ENCODE assay signal across 20 mouse cellular contexts in genomic region chr5:108458706-108459105, GRCm38 (mm10). TPM values are rescaled to one million over a fixed set of nuclear protein-coding genes. Genes with fewer than 3 reads are reported as not detected.
DNase-seq lines count a peak whose midpoint lies in the region; ATAC-seq and TF ChIP-seq lines count a peak whose summit lies in the region.
"Had no signal": no experiment of that assay in that cellular context is flagged by ENCODE, and none has a peak within 500 bp of the region (broad histone marks: within the 10 kb centered on the region; RNA-seq: fewer than 3 reads in every experiment).

No protein-coding gene starts in this region.

- H3K4me2 ChIP-seq in midbrain, embryonic 11.5 days: no peak overlapping the region
- H3K4me2 ChIP-seq in midbrain, embryonic 15.5 days: no peak overlapping the region
- no peak overlapping the region for H3K4me2 ChIP-seq in hindbrain, embryonic 14.5 days (replicated peaks)
- H3K4me2 ChIP-seq: forebrain, embryonic 13.5 days; heart, embryonic 11.5 days; heart, embryonic 15.5 days; hindbrain, embryonic 15.5 days had no signal

- TF ChIP-seq EP300 in MEL (IDR thresholded peaks at IDR 0.05; ENCODE audit: low read depth in 1 of 2, low read length in 2 of 2): no peak

- H3K27me3 ChIP-seq in midbrain, embryonic 11.5 days (ENCODE audit: control insufficient read depth, insufficient read depth, low read length): no peaks in the 10 kb centered on the region
- H3K27me3 ChIP-seq in midbrain, embryonic 15.5 days (replicated peaks): peaks cover 6% of the 10 kb centered on the region
- H3K27me3 ChIP-seq in MEL (ENCODE audit: control insufficient read depth in 1 of 2, insufficient read depth in 2 of 2, low read length in 2 of 2): no peaks in the 10 kb centered on the region
- H3K27me3 ChIP-seq in hindbrain, embryonic 14.5 days (ENCODE audit: control insufficient read depth, insufficient read depth, low read length): peaks cover 13% of the 10 kb centered on the region
- H3K27me3 ChIP-seq: heart, embryonic 15.5 days had no signal

- peak; percentile 56 for DNase-seq in midbrain, embryonic 11.5 days (ENCODE audit: low spot score, missing footprints)
- DNase-seq in MEL (ENCODE audit: low read depth, low spot score): peak; percentile 24
- peak; percentile 75 for DNase-seq in thymus, postnatal 0 days (ENCODE audit: low spot score)
- peak; percentile 34 to 54 for DNase-seq in thymus, postnatal 36 days
- DNase-seq in hindbrain, embryonic 14.5 days (ENCODE audit: low spot score): no peak
- DNase-seq in ovary, adult 18-20 months (ENCODE audit: low spot score): no peak
- DNase-seq: adrenal gland, postnatal 14 days; cerebellum, adult 11-12 months; cerebellum, adult 9-11 months; cerebellum, postnatal 36 days; forebrain, postnatal 0 days; gastrocnemius, postnatal 14 days; heart, postnatal 14 days had no signal

- TF ChIP-seq CTCF in MEL (IDR thresholded peaks at IDR 0.05 in 2 of 3, conservative IDR thresholded peaks at IDR 0.05 in 1 of 3; ENCODE audit: control insufficient read depth in 1 of 3, insufficient read depth in 1 of 3, low read depth in 2 of 3, low read length in 3 of 3, poor library complexity in 1 of 3, severe bottlenecking in 1 of 3): no peak

- no peak overlapping the region for H3K4me3 ChIP-seq in midbrain, embryonic 11.5 days (ENCODE audit: low read depth, low read length)
- H3K4me3 ChIP-seq in midbrain, embryonic 15.5 days: no peak overlapping the region
- no peak overlapping the region for H3K4me3 ChIP-seq in MEL (ENCODE audit: control insufficient read depth in 1 of 2, insufficient read depth in 1 of 2, low read depth in 2 of 2, low read length in 2 of 2)
- no peak overlapping the region for H3K4me3 ChIP-seq in hindbrain, embryonic 14.5 days (replicated peaks; ENCODE audit: low read length)
- H3K4me3 ChIP-seq: embryonic facial prominence, embryonic 10.5 days; forebrain, embryonic 13.5 days; heart, embryonic 15.5 days; hindbrain, embryonic 10.5 days; hindbrain, embryonic 15.5 days had no signal

- peaks cover 23% of the 10 kb centered on the region for H3K4me1 ChIP-seq in midbrain, embryonic 11.5 days (ENCODE audit: control insufficient read depth, insufficient read depth, low read length)
- H3K4me1 ChIP-seq in midbrain, embryonic 15.5 days: peaks cover 23% of the 10 kb centered on the region
- peaks cover 13 to 26% of the 10 kb centered on the region in 2 experiments for H3K4me1 ChIP-seq in MEL (ENCODE audit: control insufficient read depth in 1 of 2, insufficient read depth in 2 of 2, low read length in 2 of 2)
- H3K4me1 ChIP-seq in hindbrain, embryonic 14.5 days (replicated peaks; ENCODE audit: control insufficient read depth, insufficient read depth, low read length): peaks cover 18% of the 10 kb centered on the region

- peaks cover 25% of the 10 kb centered on the region for H3K79me2 ChIP-seq in MEL (ENCODE audit: control insufficient read depth, insufficient read depth, low read length, poor library complexity)

- H3K27ac ChIP-seq in midbrain, embryonic 11.5 days (ENCODE audit: low read depth, low read length): no peak overlapping the region
- H3K27ac ChIP-seq in midbrain, embryonic 15.5 days: no peak overlapping the region
- no peak overlapping the region for H3K27ac ChIP-seq in MEL (ENCODE audit: control insufficient read depth, low read depth, low read length)
- no peak overlapping the region for H3K27ac ChIP-seq in hindbrain, embryonic 14.5 days
- H3K27ac ChIP-seq: embryonic facial prominence, embryonic 10.5 days; forebrain, embryonic 13.5 days; heart, embryonic 15.5 days; hindbrain, embryonic 10.5 days; hindbrain, embryonic 15.5 days had no signal

- no peak for TF ChIP-seq RAD21 in MEL (IDR thresholded peaks at IDR 0.05; ENCODE audit: low read depth, low read length)

- no peaks in the 10 kb centered on the region for H3K9me3 ChIP-seq in midbrain, embryonic 11.5 days (ENCODE audit: control insufficient read depth, low read length)
- H3K9me3 ChIP-seq in midbrain, embryonic 15.5 days: no peaks in the 10 kb centered on the region
- no peaks in the 10 kb centered on the region for H3K9me3 ChIP-seq in MEL (replicated peaks; ENCODE audit: insufficient read depth, low read length)
- H3K9me3 ChIP-seq in hindbrain, embryonic 14.5 days (ENCODE audit: control insufficient read depth, low read length): no peaks in the 10 kb centered on the region
- H3K9me3 ChIP-seq: embryonic facial prominence, embryonic 10.5 days; forebrain, embryonic 13.5 days; heart, embryonic 15.5 days; hindbrain, embryonic 10.5 days; hindbrain, embryonic 15.5 days had no signal

- H3K9ac ChIP-seq in midbrain, embryonic 11.5 days (ENCODE audit: low read length): no peak overlapping the region
- H3K9ac ChIP-seq in midbrain, embryonic 15.5 days: no peak overlapping the region
- no peak overlapping the region for H3K9ac ChIP-seq in MEL (ENCODE audit: control insufficient read depth, low read depth, low read length, poor library complexity, severe bottlenecking)
- no peak overlapping the region for H3K9ac ChIP-seq in hindbrain, embryonic 14.5 days
- H3K9ac ChIP-seq: forebrain, embryonic 13.5 days; forebrain, postnatal 0 days; heart, embryonic 15.5 days; hindbrain, embryonic 15.5 days had no signal

- no peaks in the 10 kb centered on the region for H3K36me3 ChIP-seq in midbrain, embryonic 11.5 days (ENCODE audit: control insufficient read depth, insufficient read depth, low read length)
- H3K36me3 ChIP-seq in midbrain, embryonic 15.5 days (replicated peaks): no peaks in the 10 kb centered on the region
- H3K36me3 ChIP-seq in MEL (ENCODE audit: control insufficient read depth in 1 of 2, insufficient read depth in 2 of 2, low read length in 2 of 2): peaks cover 0 to 16% of the 10 kb centered on the region in 2 experiments; a peak in 2 of 4 replicates
- H3K36me3 ChIP-seq in hindbrain, embryonic 14.5 days (replicated peaks; ENCODE audit: control insufficient read depth, insufficient read depth): no peaks in the 10 kb centered on the region
- H3K36me3 ChIP-seq: embryonic facial prominence, embryonic 10.5 days; heart, embryonic 15.5 days; hindbrain, embryonic 10.5 days; hindbrain, embryonic 15.5 days had no signal

- ATAC-seq in midbrain, embryonic 11.5 days (ENCODE audit: low FRiP score): no peak
- no peak for ATAC-seq in midbrain, embryonic 15.5 days (replicated peaks)
- no peak for ATAC-seq in hindbrain, embryonic 14.5 days (ENCODE audit: low FRiP score)
- ATAC-seq: forebrain, embryonic 13.5 days; forebrain, postnatal 0 days had no signal

- no peak for TF ChIP-seq POLR2A in MEL (IDR thresholded peaks at IDR 0.05; ENCODE audit: control insufficient read depth in 1 of 2, insufficient read depth in 1 of 2, low read depth in 1 of 2, low read length in 2 of 2, poor library complexity in 1 of 2)

- WGBS in midbrain, embryonic 11.5 days: 81% methylated on average over 2 of the region's 2 CpGs
- 78% methylated on average over 2 of the region's 2 CpGs for WGBS in midbrain, embryonic 15.5 days
- 72% methylated on average over 2 of the region's 2 CpGs for WGBS in hindbrain, embryonic 14.5 days

TF ChIP-seq in MEL, 35 proteins besides CTCF, POLR2A, EP300 and RAD21:
- TF ChIP-seq SIN3A (IDR thresholded peaks at IDR 0.05; ENCODE audit: low read length) (no peak), ZNF384 (IDR thresholded peaks at IDR 0.05; ENCODE audit: low read depth, low read length) (no peak), MXI1 (IDR thresholded peaks at IDR 0.05; ENCODE audit: low read depth, low read length) (no peak), GATA1 (IDR thresholded peaks at IDR 0.05; ENCODE audit: low read depth, low read length) (no peak), TCF12 (IDR thresholded peaks at IDR 0.05; ENCODE audit: low read depth, low read length) (no peak), MAZ (IDR thresholded peaks at IDR 0.05; ENCODE audit: low read depth, low read length) (no peak), CHD2 (IDR thresholded peaks at IDR 0.05; ENCODE audit: low read length) (no peak), POLR2AphosphoS5 (IDR thresholded peaks at IDR 0.05; ENCODE audit: borderline replicate concordance, low read depth, low read length) (no peak), MAFK (IDR thresholded peaks at IDR 0.05; ENCODE audit: borderline replicate concordance, low read depth, low read length) (no peak), POLR2AphosphoS2 (IDR thresholded peaks at IDR 0.05; ENCODE audit: low read length) (no peak), KAT2A (conservative IDR thresholded peaks at IDR 0.05; ENCODE audit: low read depth, low read length) (no peak), E2F4 (IDR thresholded peaks at IDR 0.05; ENCODE audit: borderline replicate concordance, low read depth, low read length) (no peak)

RNA-seq across cellular contexts. Expression of gene Pcgf3, which starts 2.3 kb away (rescaled TPM):
- 29.2 and 34.0 TPM in 2 replicates for polyA plus RNA-seq in midbrain, embryonic 11.5 days (2014; fragmentation: Nextera tagmentation; extraction: Ambion mirVana)
- 24.6 and 32.2 TPM in 2 replicates for polyA plus RNA-seq in midbrain, embryonic 15.5 days (2015; fragmentation: Nextera tagmentation; extraction: Ambion mirVana)
- total RNA-seq in MEL (2012; rRNA removed): 7.3 and 7.4 TPM in 2 replicates
- polyA plus RNA-seq in MEL (2012; ENCODE audit: insufficient read depth in 1 of 2, insufficient read length in 2 of 2, low read depth in 1 of 2, low replicate concordance in 2 of 2, missing spikeins in 1 of 2): 10 to 100 TPM in 1 of 2 experiments, not detected in 1; 26.4 TPM
- 7.8 and 8.3 TPM in 2 replicates for polyA plus RNA-seq in thymus, postnatal 0 days (2015; fragmentation: Nextera tagmentation; extraction: Ambion mirVana)
- 31.2 and 33.4 TPM in 2 replicates for polyA plus RNA-seq in hindbrain, embryonic 14.5 days (2014; fragmentation: Nextera tagmentation; extraction: Ambion mirVana)

RNA-seq across cellular contexts. Expression of gene Mfsd7a, which starts 10.0 kb away (rescaled TPM):
- 0.18 TPM in 1 of 2 replicates, not detected in the other for polyA plus RNA-seq in midbrain, embryonic 11.5 days (2014; fragmentation: Nextera tagmentation; extraction: Ambion mirVana)
- polyA plus RNA-seq in midbrain, embryonic 15.5 days (2015; fragmentation: Nextera tagmentation; extraction: Ambion mirVana): 0.06 and 0.10 TPM in 2 replicates
- not detected in 2 replicates for total RNA-seq in MEL (2012; rRNA removed)
- polyA plus RNA-seq in MEL (2012; ENCODE audit: insufficient read depth in 1 of 2, insufficient read length in 2 of 2, low read depth in 1 of 2, low replicate concordance in 2 of 2, missing spikeins in 1 of 2): not detected
- 0.14 and 0.27 TPM in 2 replicates for polyA plus RNA-seq in thymus, postnatal 0 days (2015; fragmentation: Nextera tagmentation; extraction: Ambion mirVana)
- 0.08 TPM in 1 of 2 replicates, not detected in the other for polyA plus RNA-seq in hindbrain, embryonic 14.5 days (2014; fragmentation: Nextera tagmentation; extraction: Ambion mirVana)

RNA-seq across cellular contexts. Expression of gene Atp5k, which starts 24.5 kb away (rescaled TPM):
- polyA plus RNA-seq in midbrain, embryonic 11.5 days (2014; fragmentation: Nextera tagmentation; extraction: Ambion mirVana): 392 and 433 TPM in 2 replicates
- polyA plus RNA-seq in midbrain, embryonic 15.5 days (2015; fragmentation: Nextera tagmentation; extraction: Ambion mirVana): 358 and 373 TPM in 2 replicates
- 793 and 801 TPM in 2 replicates for total RNA-seq in MEL (2012; rRNA removed)
- polyA plus RNA-seq in MEL (2012; ENCODE audit: insufficient read depth in 1 of 2, insufficient read length in 2 of 2, low read depth in 1 of 2, low replicate concordance in 2 of 2, missing spikeins in 1 of 2): 100 to 1,000 TPM in 1 of 2 experiments, not detected in 1; 329 TPM
- 551 and 578 TPM in 2 replicates for polyA plus RNA-seq in thymus, postnatal 0 days (2015; fragmentation: Nextera tagmentation; extraction: Ambion mirVana)
- 425 and 497 TPM in 2 replicates for polyA plus RNA-seq in hindbrain, embryonic 14.5 days (2014; fragmentation: Nextera tagmentation; extraction: Ambion mirVana)

Comparison
In these comparisons a context has a peak if more than half of its experiments do, and no peak if none do; other contexts are left out.
1. DNase-seq: peak in midbrain, embryonic 11.5 days (single experiment), MEL (single experiment), thymus, postnatal 0 days (single experiment) and thymus, postnatal 36 days (2 of 2); none in hindbrain, embryonic 14.5 days (single experiment) and ovary, adult 18-20 months (single experiment).